Mouse (Mus musculus): ENCODE measurements around the gene Unc45a.

The Unc45a gene

GRCm38 (mm10) chr7:80340793-80341192 is at the start of gene Unc45a:
Unc45a (minus strand) TSS chr7:80341005.
- DNase-seq: peak; percentile 67

GRCm38 (mm10) chr7:80387633-80388543 is 47.1 kb upstream of the Unc45a start, which contains the start of gene Fes:
Fes (minus strand) TSS chr7:80387946.
- DNase-seq: no peak

- no peak for DNase-seq
Measured at GRCm38 (mm10) chr7:80387033-80387632, 46.3 kb upstream of the Unc45a start.

- DNase-seq: peak; percentile 80
Measured at GRCm38 (mm10) chr7:80386235-80386930, 45.6 kb upstream of the Unc45a start.

- no peak for DNase-seq
Measured at GRCm38 (mm10) chr7:80382919-80383318, 42.1 kb upstream of the Unc45a start.

GRCm38 (mm10) chr7:80379531-80379930 is 38.7 kb upstream of the Unc45a start:
- DNase-seq: no peak

GRCm38 (mm10) chr7:80377471-80377870 is 36.7 kb upstream of the Unc45a start:
- DNase-seq: peak; percentile 78

- no peak for DNase-seq
Measured at GRCm38 (mm10) chr7:80376192-80376591, 35.4 kb upstream of the Unc45a start.

GRCm38 (mm10) chr7:80375376-80376039 is 34.7 kb upstream of the Unc45a start:
- no peak for DNase-seq

GRCm38 (mm10) chr7:80374733-80375132 is 33.9 kb upstream of the Unc45a start:
- DNase-seq: no peak

GRCm38 (mm10) chr7:80374280-80374679 is 33.5 kb upstream of the Unc45a start:
- no peak for DNase-seq

GRCm38 (mm10) chr7:80373850-80374249 is 33.0 kb upstream of the Unc45a start:
- no peak for DNase-seq

- DNase-seq: no peak
Measured at GRCm38 (mm10) chr7:80373352-80373751, 32.5 kb upstream of the Unc45a start.

- no peak for DNase-seq
Measured at GRCm38 (mm10) chr7:80372667-80373066, 31.9 kb upstream of the Unc45a start.

- DNase-seq: no peak
Measured at GRCm38 (mm10) chr7:80372166-80372565, 31.4 kb upstream of the Unc45a start.

- peak; percentile 71 for DNase-seq
Measured at GRCm38 (mm10) chr7:80371041-80371751, 30.4 kb upstream of the Unc45a start, which contains the start of gene Man2a2. Man2a2 (minus strand) TSS chr7:80371375.

GRCm38 (mm10) chr7:80370649-80371040 is 29.8 kb upstream of the Unc45a start:
- peak; percentile 90 for DNase-seq

- DNase-seq: no peak
Measured at GRCm38 (mm10) chr7:80369967-80370431, 29.2 kb upstream of the Unc45a start.

GRCm38 (mm10) chr7:80369461-80369860 is 28.7 kb upstream of the Unc45a start:
- DNase-seq: peak; percentile 45

- DNase-seq: no peak
Measured at GRCm38 (mm10) chr7:80368635-80369421, 28.0 kb upstream of the Unc45a start.

GRCm38 (mm10) chr7:80368009-80368408 is 27.2 kb upstream of the Unc45a start:
- no peak for DNase-seq

Data from cerebellum, adult 11 months (tissue).